Mouse (Mus musculus): ENCODE data around the gene Bloc1s3. TPM values are rescaled to one million over a fixed set of nuclear protein-coding genes. Genes with fewer than 3 reads are reported as not detected.

The Bloc1s3 gene
- polyA plus RNA-seq, 1 experiment from 2014 or later, result 2.4 TPM

DNA sequence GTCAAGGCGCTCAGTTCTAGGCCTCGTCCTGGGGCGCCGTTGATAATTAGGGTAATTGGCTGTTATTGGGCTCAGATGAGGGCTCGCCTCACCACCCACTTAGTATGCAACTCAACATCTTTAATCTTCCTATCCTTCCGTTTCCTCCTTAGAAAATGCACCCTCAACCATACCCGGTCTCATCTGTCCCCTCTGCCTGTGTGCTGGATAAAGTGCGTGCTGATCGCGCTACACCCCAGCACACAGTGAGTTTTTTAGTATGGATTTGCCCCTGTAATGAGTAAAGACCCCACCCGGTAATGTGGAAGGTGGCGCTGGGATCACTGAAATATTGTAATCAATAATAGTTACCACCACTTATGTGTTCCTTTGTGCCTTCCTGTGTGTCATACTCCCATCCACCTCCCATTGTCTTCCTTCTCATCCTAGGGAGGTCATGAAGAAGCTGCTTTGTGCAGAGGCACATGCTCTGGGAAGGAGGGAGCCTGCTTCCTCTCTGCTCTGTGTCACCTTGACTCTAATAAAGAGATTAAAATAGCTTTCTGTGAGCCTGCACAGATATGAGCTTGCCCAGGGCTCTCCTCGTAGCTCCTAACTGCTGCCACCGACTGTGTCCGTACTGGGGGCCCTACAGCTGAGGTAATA, 879 bp upstream of the Bloc1s3 start:
- no peaks in the 10 kb centered on the region for H3K27me3 ChIP-seq (ENCODE audit: low read depth, poor library complexity, severe bottlenecking)
- H3K36me3 ChIP-seq, result peaks cover 8% of the 10 kb centered on the region; the same call in 1 of the 2 replicates
- peak overlapping the region; percentile 92 for H3K27ac ChIP-seq
- no peak for DNase-seq (ENCODE audit: low spot score)
- H3K4me1 ChIP-seq, result peaks cover 28% of the 10 kb centered on the region
- H3K4me3 ChIP-seq, result peak overlapping the region; percentile 76
- 13% methylated on average over 15 of the region's 15 CpGs for WGBS
- H3K9me3 ChIP-seq (replicated peaks), result no peaks in the 10 kb centered on the region

DNA sequence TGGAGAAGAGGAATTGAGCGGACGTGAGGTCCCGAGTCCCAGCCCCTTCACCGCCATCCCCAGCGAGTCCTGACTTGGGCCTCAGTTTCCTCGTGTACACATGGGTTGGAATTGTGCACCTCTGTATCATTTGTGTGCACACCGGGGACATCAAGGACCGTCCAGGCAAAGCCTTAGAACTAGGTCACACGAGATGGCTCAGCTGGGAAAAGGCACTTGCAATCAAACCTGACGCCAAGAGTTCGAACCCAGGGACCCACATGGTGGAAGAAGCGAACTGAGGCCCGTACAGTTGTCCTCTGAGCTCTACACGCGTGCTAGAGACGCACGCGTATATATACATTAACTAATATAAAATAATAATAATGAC, 570 bp downstream of the Bloc1s3 start:
- no peak for DNase-seq (ENCODE audit: low spot score)
- WGBS, result 3% methylated on average over 18 of the region's 18 CpGs
- H3K9me3 ChIP-seq (replicated peaks), result no peaks in the 10 kb centered on the region
- peaks cover 8% of the 10 kb centered on the region; the same call in 1 of the 2 replicates for H3K36me3 ChIP-seq
- H3K27me3 ChIP-seq (ENCODE audit: low read depth, poor library complexity, severe bottlenecking), result no peaks in the 10 kb centered on the region
- peaks cover 24% of the 10 kb centered on the region for H3K4me1 ChIP-seq
- H3K4me3 ChIP-seq, result peak overlapping the region; percentile 76
- peak overlapping the region; percentile 92 for H3K27ac ChIP-seq

DNA sequence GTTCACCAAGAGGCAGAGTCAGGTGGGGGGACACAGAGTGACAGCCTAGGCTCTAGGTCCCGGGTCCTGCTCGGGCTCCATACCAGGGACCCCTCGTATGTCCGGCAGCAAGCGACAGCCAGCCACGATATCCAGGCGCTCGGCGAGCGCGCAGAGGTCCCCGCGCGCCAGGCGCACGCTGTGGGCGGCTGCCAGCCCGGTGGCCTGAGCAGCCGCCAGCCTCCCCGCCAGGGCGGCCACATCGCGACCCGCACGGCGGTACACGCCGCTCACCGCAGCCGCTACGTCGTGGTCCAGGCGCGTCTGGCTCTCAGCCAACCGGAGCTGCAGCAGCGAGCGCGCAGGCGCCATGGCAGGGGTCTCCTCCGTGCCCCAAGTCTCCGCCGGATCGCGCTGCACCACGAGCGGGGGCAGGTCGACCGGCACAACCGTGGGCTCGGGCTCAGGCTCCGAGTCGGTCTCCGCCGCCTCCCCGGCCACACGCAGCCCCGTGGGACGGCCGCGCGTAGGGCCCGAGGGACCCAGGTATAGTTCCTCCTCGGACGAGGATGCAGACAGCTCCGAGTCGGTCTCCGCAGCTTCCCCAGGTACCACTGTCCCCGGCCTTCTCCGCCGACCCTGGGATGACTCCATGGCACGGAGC, 1.1 kb downstream of the Bloc1s3 start:
- Histone ChIP-seq H3K4me1 (peaks cover 24% of the 10 kb centered on the region), H3K27ac (peak overlapping the region; percentile 92), H3K4me3 (peak overlapping the region; percentile 76), H3K36me3 (peaks cover 8% of the 10 kb centered on the region; the same call in 1 of the 2 replicates), H3K27me3 (ENCODE audit: low read depth, poor library complexity, severe bottlenecking) (no peaks in the 10 kb centered on the region), H3K9me3 (replicated peaks) (no peaks in the 10 kb centered on the region)
- WGBS, result under 1% methylated on average over 71 of the region's 71 CpGs
- peak; percentile 84 for DNase-seq (ENCODE audit: low spot score)

DNA sequence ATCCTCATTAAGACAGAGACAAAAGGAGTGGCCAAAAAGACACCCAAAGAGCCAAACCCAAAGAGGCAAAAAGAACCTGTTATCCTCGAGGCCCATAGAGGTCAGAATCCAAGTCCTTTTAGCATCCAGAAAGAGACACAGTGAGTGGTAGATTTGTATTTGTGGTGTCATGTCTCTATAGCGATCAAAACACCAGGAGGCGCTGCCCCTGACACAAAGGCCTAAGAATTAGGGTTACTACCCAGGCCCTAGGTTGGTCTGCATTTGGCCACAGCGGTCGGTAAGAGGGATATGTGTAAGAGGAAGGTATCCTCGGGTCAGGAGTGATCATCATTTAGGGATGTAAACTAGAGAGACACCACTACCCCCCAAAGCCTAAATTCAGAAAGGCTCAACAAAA, 1.8 kb downstream of the Bloc1s3 start:
- H3K36me3 ChIP-seq, result peaks cover 3% of the 10 kb centered on the region; the same call in 1 of the 2 replicates
- no peaks in the 10 kb centered on the region for H3K27me3 ChIP-seq (ENCODE audit: low read depth, poor library complexity, severe bottlenecking)
- no peaks in the 10 kb centered on the region for H3K9me3 ChIP-seq (replicated peaks)
- 29% methylated on average over 6 of the region's 6 CpGs for WGBS
- peaks cover 24% of the 10 kb centered on the region for H3K4me1 ChIP-seq
- DNase-seq (ENCODE audit: low spot score), result no peak
- no peak overlapping the region; the same call in 1 of the 2 replicates for H3K27ac ChIP-seq
- peak overlapping the region; percentile 76; the same call in 1 of the 2 replicates for H3K4me3 ChIP-seq

DNA sequence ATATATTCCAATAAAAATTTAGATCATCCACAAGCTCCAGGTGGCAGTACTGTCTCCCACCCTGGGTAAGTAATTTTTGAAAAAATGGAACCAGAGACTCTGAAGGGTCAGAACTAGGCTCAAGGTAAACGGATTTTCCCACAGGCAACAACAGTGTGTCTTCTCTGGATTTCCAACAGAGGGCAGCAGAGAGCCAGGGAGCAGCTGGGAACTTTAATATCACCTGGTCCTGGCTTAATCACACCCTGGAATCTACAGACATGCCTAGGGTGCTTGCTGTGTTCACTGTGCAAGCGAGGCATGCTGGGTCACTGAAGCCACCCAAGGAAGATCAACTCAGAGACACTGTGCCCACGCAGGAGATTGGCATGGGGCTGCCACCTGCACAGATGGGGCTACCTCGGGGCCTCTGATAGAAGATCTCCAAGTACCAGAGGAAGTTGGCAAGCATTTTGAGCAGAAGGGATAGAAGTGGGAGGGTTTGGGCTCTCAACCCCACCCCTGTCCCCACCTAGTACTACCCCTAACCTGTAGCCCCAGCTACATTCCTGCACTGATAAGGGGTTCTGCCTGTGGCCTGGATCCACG, 4.6 kb downstream of the Bloc1s3 start:
- Histone ChIP-seq H3K4me3 (no peak overlapping the region), H3K36me3 (no peaks in the 10 kb centered on the region), H3K9me3 (replicated peaks) (no peaks in the 10 kb centered on the region), H3K27ac (no peak overlapping the region), H3K4me1 (peaks cover 29% of the 10 kb centered on the region), H3K27me3 (ENCODE audit: low read depth, poor library complexity, severe bottlenecking) (no peaks in the 10 kb centered on the region)
- peak; percentile 69 for DNase-seq (ENCODE audit: low spot score)
- 34% methylated on average over 5 of the region's 5 CpGs for WGBS

DNA sequence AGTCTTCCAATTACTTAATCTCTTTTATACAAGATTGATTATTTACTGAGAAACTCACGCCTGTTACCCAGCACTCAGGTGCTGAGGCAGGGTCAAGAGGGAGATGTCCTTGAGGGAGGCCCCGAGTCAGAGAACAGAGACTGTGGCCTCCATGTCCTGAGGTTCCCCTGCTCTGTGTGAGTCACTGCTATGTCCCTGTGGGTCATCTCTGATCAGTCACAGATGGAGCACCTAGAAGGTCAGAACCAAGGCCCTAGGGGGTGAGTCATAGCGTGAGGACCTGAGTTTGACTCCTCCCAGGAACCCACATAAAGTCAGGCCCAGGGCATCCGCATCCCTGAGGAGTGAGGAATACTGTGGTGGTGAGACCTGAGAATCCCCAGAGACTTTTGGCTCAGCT, 6.5 kb downstream of the Bloc1s3 start:
- no peaks in the 10 kb centered on the region for H3K9me3 ChIP-seq (replicated peaks)
- H3K36me3 ChIP-seq, result no peaks in the 10 kb centered on the region
- no peak overlapping the region for H3K4me3 ChIP-seq
- peaks cover 17% of the 10 kb centered on the region for H3K4me1 ChIP-seq
- H3K27me3 ChIP-seq (ENCODE audit: low read depth, poor library complexity, severe bottlenecking), result no peaks in the 10 kb centered on the region
- WGBS, result 79% methylated on average over 4 of the region's 4 CpGs
- DNase-seq (ENCODE audit: low spot score), result no peak
- H3K27ac ChIP-seq, result no peak overlapping the region

DNA sequence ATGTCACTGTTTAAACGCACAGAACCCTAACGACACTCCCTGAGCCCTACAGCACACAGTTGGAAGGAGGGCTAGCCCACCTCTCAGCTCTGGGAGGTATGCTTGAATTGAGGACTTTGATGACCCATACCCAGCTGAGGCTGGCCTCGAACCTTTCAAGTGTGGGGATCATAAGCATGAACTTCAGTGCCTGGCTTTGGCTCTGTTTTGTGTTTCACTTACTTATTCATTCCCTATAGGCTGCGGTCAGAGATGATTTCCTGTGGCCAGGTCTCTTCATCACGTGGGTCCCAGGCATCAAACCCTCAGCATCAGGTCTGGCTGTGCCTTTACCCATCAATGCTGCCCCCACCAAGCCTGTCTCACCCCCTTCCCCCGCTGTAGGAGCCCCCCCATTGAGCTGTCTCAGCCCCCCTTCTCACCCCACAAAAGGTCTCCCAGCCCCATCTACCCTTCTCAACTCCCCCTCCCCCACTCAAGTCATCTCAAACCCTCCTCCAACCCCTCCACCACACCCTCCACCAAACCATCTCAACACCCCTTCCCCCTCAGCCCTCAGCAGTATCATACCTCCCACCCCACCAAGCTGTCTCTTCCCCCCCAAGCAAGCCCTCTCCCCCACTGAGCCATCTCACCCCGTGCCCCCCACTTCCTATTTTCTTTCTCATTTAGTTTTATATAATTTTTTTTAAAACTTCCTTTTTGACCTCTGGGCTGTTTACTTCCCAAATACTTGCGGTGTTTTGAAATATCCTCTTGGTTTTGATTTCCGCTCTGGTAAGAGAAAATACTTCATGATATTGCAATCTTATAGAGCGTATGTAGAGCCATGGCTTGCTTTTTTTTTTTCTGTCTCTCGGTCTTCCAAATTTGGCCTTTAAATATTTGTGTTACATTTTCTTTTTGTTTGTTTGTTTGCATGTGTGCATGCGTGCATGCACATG, 7.5 kb downstream of the Bloc1s3 start:
- no peak overlapping the region for H3K4me3 ChIP-seq
- H3K36me3 ChIP-seq, result no peaks in the 10 kb centered on the region
- WGBS, result 75% methylated on average over 12 of the region's 12 CpGs
- no peak for DNase-seq (ENCODE audit: low spot score)
- no peak overlapping the region for H3K27ac ChIP-seq
- no peaks in the 10 kb centered on the region for H3K27me3 ChIP-seq (ENCODE audit: low read depth, poor library complexity, severe bottlenecking)
- H3K4me1 ChIP-seq, result peaks cover 15% of the 10 kb centered on the region
- H3K9me3 ChIP-seq (replicated peaks), result no peaks in the 10 kb centered on the region

DNA sequence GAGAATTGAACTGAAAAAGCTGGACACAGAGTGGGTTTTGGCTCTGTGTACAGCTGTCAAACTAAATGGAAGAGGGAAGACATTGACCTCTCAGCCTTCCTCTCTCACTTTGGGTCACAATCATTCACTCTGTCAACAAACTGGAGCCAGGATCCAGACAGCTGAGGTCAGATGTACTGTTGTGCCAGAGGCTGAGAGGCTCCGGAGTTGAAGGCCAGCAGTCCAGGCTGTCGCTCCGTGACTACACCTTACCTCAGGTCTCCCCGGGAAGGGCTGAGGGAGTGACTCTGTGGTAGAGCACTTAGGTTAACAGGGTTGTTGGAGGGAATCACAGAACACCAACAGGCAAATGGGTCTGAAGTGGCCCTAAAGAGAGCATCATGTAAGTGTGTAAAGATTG, 9.8 kb downstream of the Bloc1s3 start:
- Histone ChIP-seq H3K36me3 (no peaks in the 10 kb centered on the region), H3K4me1 (peaks cover 23% of the 10 kb centered on the region), H3K27ac (no peak overlapping the region), H3K27me3 (ENCODE audit: low read depth, poor library complexity, severe bottlenecking) (peaks cover 1% of the 10 kb centered on the region; the same call in 1 of the 2 replicates), H3K4me3 (no peak overlapping the region), H3K9me3 (replicated peaks) (no peaks in the 10 kb centered on the region)
- WGBS, result 76% methylated on average over 4 of the region's 4 CpGs
- no peak for DNase-seq (ENCODE audit: low spot score)

DNA sequence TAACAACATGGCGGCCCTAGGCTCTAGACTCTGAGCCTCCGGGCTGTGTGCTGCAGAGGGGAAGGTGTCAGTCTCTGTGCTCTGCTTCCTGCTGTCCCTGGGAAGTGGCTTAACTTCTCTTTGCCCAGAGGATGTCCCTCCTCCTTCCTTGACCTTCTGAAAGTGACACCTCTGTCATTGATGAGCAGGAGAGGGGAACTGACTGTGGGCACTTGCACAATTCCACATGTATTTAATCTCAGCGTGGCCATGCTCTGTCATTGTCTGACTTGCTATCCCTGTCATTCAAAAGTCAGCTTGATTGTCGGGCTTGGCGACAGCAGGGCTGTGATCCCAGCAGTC, 12.0 kb downstream of the Bloc1s3 start:
- no peak overlapping the region for H3K27ac ChIP-seq
- no peaks in the 10 kb centered on the region for H3K36me3 ChIP-seq
- H3K4me3 ChIP-seq, result no peak overlapping the region
- H3K4me1 ChIP-seq, result peaks cover 33% of the 10 kb centered on the region
- H3K9me3 ChIP-seq (replicated peaks), result no peaks in the 10 kb centered on the region
- 76% methylated on average over 5 of the region's 5 CpGs for WGBS
- no peak for DNase-seq (ENCODE audit: low spot score)
- peaks cover 21% of the 10 kb centered on the region for H3K27me3 ChIP-seq (ENCODE audit: low read depth, poor library complexity, severe bottlenecking)

DNA sequence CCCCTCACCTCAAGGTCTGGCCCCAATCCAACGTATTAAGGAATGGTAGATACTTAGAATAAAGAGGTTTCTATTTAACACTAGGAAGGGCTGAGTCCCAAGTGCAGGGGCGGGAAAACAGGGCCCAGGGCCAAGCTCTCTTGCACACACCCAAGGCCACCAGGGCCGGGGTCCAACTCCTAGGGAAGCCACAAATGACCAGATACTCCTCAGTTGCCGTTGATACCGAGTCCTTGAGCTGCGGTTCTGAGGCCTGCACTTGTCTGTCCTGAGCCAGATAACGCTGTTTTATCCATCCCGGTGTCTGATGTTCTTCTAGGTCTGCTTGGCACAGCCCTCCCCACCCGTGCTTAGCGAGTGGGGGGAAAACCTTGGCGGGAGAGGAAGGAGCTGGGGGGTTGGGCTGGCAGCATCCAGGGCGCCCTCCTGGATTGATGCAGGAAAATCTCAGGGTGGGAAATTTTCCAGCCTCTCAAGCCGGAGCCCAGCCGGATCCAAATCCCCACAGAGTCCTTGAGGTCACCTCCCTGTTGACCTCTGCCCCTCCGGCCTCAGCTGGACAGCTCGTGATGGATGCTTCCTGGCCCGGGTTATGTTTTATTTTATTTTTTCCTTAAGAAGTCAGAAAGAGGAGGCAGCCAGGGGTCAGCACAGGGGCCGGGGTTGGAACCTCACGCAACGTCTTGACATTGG, 12.5 kb downstream of the Bloc1s3 start:
- WGBS, result 63% methylated on average over 20 of the region's 20 CpGs
- Histone ChIP-seq H3K9me3 (replicated peaks) (no peaks in the 10 kb centered on the region), H3K4me1 (peaks cover 32% of the 10 kb centered on the region), H3K4me3 (no peak overlapping the region), H3K27me3 (ENCODE audit: low read depth, poor library complexity, severe bottlenecking) (peaks cover 27% of the 10 kb centered on the region), H3K36me3 (no peaks in the 10 kb centered on the region), H3K27ac (no peak overlapping the region)
- DNase-seq (ENCODE audit: low spot score), result no peak

DNA sequence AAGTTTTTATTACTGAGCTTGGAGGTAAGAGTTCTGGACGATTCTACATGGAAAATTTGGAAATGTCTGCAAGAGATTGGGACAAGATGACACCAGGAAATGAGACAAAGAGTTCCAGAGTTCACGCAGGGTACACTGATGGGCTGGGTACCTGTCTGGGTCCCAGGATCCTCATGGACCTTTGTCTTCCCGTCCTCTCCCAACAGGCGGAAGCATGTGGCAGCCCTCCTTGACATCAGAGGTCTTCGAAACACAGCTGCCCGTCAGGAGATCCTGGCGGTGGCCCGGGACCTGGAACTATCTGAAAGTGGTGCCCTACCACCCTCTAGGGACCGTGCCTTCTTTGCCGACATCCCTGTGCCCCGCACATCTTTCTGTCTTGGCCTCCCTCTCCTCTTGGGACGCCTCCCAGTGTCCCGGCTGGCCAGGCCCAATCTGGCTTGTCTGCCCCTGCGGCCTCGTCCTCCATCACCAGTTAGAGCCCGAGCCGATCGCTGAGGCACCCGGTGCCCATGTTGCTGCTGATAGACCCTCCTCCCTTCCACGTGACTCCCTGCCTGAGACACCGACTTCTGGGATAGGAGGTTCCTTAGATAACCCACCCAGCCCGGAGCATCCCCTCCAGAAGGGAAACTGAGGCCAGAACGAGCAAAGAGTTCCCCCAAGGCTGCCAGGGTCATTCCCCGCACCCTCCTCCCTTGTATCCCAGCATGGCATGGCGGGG, 13.3 kb downstream of the Bloc1s3 start:
- DNase-seq (ENCODE audit: low spot score), result no peak
- Histone ChIP-seq H3K36me3 (no peaks in the 10 kb centered on the region), H3K4me1 (peaks cover 28% of the 10 kb centered on the region), H3K9me3 (replicated peaks) (no peaks in the 10 kb centered on the region), H3K4me3 (no peak overlapping the region), H3K27me3 (ENCODE audit: low read depth, poor library complexity, severe bottlenecking) (peaks cover 34% of the 10 kb centered on the region), H3K27ac (no peak overlapping the region)
- WGBS, result 89% methylated on average over 25 of the region's 25 CpGs

DNA sequence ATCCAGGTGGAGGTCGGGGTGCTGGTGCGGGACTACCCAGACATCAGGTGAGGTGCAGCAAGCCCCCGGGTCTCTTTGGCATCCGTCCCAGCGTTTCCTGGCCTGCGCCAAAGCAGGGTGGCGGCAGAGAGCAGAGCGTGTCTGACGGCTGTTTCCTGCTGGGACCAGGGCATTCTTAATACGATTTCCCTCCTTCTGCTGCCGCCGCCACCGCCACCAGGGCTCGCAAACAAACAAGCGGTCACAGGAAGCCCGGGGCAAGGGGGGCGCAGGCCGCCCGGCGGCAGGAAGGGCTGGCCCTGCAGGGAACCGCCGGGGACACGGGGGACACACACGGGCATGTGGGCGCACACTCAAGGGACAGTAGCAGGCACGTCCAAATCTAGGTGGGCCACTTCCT, 16.4 kb downstream of the Bloc1s3 start:
- peaks cover 27% of the 10 kb centered on the region for H3K4me1 ChIP-seq
- H3K9me3 ChIP-seq (replicated peaks), result no peaks in the 10 kb centered on the region
- peak overlapping the region; percentile 72 for H3K27ac ChIP-seq
- peaks cover 64% of the 10 kb centered on the region for H3K27me3 ChIP-seq (ENCODE audit: low read depth, poor library complexity, severe bottlenecking)
- no peaks in the 10 kb centered on the region for H3K36me3 ChIP-seq
- peak overlapping the region; percentile 46 for H3K4me3 ChIP-seq
- peak; percentile 69 for DNase-seq (ENCODE audit: low spot score)
- WGBS, result 3% methylated on average over 26 of the region's 26 CpGs
